Mouse (Mus musculus): ENCODE data around the gene Gm8122. TPM values are rescaled to one million over a fixed set of nuclear protein-coding genes. Genes with fewer than 3 reads are reported as not detected.
A peak's percentile ranks its signal among the peaks of the same experiment; 100 is the strongest.
"Not testable (repeated sequence)": the region's sequence is repeated elsewhere in the genome, so short reads cannot be mapped to it uniquely, and the experiment has no call there.

The Gm8122 gene
- not detected for total RNA-seq (2021)

DNA sequence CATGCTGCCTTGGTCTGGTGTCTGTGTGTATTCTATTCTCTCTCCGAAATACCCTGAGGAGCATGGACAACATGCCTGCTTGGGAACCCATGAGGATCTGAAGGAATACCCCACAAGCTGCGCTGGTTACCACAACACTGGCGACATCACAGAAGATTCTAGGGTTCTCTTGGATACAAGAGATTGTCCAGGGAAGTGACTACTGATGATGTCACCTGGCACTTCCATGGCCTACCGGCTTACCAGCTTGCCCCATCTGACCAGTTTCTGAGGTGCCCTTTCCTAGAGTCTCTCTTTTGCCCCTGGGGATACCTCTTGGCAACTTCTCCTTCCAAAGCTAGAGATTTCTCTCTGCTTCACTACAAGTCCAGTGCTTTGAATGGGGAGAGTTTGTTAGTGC lies at the start of gene Gm8122:
Gene Gm8122, minus strand, starts transcription at position 101 of the 400 bp plus-strand sequence.
- DNase-seq (ENCODE audit: extremely low spot score in 1 of 2, low spot score in 2 of 2); intact Hi-C loops (cut with DNase I): not testable (repeated sequence)

DNA sequence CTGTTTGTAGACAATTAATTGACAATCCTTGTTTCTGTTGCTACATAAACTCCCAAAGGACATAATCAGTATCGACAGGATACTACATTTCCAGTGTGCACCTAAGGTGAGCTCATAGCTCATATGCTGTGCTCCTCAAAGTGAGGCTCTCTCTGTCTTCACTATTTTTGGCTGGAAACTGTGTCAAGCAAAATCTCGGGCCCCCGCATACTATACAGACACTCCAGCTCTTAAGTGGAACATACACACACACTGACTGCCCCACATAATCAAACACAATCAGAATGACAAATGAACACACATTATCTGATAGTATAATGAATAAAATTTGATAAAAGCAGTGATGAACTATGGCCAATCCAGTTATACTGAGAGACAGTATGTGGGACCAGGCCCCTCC lies 43.6 kb upstream of the Gm8122 start:
- intact Hi-C loops (cut with DNase I), result not testable (repeated sequence)
- DNase-seq (ENCODE audit: extremely low spot score in 1 of 2, low spot score in 2 of 2), result peak in 1 of 2 experiments; percentile 60

DNA sequence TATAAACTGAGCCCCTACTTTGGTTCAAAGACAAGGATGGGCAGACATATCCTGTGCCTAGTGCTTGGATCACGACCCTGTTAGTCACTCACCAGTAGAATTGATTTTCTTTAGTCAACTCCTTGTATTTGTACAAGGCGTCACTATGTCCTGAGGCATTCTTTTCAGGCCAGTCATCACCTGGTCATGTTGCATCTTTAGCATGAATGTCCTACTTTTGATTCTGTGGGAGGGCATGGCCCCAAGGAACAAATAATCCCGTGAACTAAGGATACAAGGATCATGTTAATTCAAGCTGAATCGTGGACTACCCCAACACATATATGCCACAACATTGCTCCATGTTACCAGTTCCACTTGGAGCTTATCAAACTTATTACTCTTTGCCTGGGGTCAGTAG lies 43.0 kb upstream of the Gm8122 start:
- intact Hi-C loops (cut with DNase I), result not testable (repeated sequence)

DNA sequence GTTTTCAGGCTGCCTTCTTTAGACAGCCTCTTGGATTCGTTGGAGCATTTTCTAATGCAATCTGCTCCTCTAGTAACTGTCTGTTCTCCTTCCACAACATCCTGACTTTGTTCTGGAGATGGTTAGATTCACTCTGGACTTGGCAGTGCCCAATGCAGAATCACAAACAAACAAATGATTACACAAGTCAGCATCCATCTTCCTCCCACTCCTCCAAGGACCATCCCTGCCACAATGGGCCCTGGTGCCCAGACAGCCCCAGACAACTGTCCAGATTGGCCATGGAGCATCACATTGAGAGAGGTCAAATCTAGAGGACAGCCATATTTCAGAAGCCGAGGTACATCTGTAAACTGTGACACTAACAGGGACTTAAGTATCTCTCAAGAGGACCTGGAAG lies 42.4 kb upstream of the Gm8122 start:
- intact Hi-C loops (cut with DNase I), result not testable (repeated sequence)

More for the DNA sequence above, 43.0 kb upstream of the Gm8122 start:
- peak in 1 of 2 experiments; percentile 20 for DNase-seq (ENCODE audit: extremely low spot score in 1 of 2, low spot score in 2 of 2)

DNA sequence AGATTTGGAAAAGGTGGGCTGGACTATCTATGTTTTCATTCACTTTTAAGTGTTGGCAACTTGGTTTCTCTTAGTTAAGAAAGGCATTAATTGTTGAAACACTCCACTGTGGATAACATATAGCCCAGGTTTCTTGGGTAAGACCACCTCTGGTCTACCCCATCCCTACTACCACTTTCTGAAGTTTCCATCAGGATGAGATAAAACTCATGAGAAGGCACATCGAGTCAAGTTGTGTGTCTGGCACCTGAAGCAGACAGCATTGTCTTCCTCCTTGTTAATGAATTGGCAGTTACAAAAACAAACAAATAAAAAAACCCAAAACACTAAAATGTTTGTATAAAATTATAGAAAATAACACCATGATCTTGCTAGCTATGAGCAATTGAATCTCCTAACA lies 40.6 kb upstream of the Gm8122 start:
- intact Hi-C loops (cut with DNase I); DNase-seq (ENCODE audit: extremely low spot score in 1 of 2, low spot score in 2 of 2): not testable (repeated sequence)

More for the DNA sequence above, 42.4 kb upstream of the Gm8122 start:
- not testable (repeated sequence) for DNase-seq (ENCODE audit: extremely low spot score in 1 of 2, low spot score in 2 of 2)

GRCm38 (mm10) chr14:43274986-43275511 lies 39.9 kb upstream of the Gm8122 start, which contains the start of gene Gm9732:
Gene Gm9732, plus strand, starts transcription at chr14:43275036.
- intact Hi-C loops (cut with DNase I), result not testable (repeated sequence)
- DNase-seq (ENCODE audit: extremely low spot score in 1 of 2, low spot score in 2 of 2), result peak in 1 of 2 experiments; percentile 34

GRCm38 (mm10) chr14:43273161-43273560 lies 38.1 kb upstream of the Gm8122 start:
- peak in 1 of 2 experiments; percentile 21 for DNase-seq (ENCODE audit: extremely low spot score in 1 of 2, low spot score in 2 of 2)
- intact Hi-C loops (cut with DNase I), result not testable (repeated sequence)

DNA sequence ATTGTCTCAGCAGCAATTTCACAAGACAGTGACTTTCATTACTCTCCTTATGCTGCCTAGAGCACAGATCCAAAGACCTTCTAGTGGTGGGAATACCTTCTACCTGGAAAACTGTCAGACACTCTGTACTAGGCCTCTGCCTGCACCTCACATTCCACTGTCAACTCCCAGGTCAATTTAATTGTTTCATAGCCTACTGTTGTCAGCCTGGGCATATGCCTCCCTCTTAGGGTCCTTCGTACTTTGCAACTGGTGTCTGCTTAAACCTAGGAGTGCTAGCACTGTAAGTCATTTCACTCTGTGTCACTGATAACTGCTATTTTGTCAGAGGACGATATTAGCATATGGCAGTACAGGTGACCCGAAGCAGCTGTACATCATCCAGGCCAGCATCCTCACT lies 34.1 kb upstream of the Gm8122 start:
- DNase-seq (ENCODE audit: extremely low spot score in 1 of 2, low spot score in 2 of 2); intact Hi-C loops (cut with DNase I): not testable (repeated sequence)

- intact Hi-C loops (cut with DNase I); DNase-seq (ENCODE audit: extremely low spot score in 1 of 2, low spot score in 2 of 2): not testable (repeated sequence)
Observed at GRCm38 (mm10) chr14:43268521-43269084, 33.5 kb upstream of the Gm8122 start.

GRCm38 (mm10) chr14:43263421-43263820 lies 28.3 kb upstream of the Gm8122 start:
- DNase-seq (ENCODE audit: extremely low spot score in 1 of 2, low spot score in 2 of 2); intact Hi-C loops (cut with DNase I): not testable (repeated sequence)

GRCm38 (mm10) chr14:43258349-43258748 lies 23.2 kb upstream of the Gm8122 start, which contains the start of gene Gm8126:
Gene Gm8126, plus strand, starts transcription at chr14:43258649.
- intact Hi-C loops (cut with DNase I), result loop anchor here (10.0 kb wide), 1 partner anchor 276 kb away; no protein-coding TSS in a partner anchor
- DNase-seq (ENCODE audit: extremely low spot score in 1 of 2, low spot score in 2 of 2), result not testable (repeated sequence)

- not testable (repeated sequence) for DNase-seq (ENCODE audit: extremely low spot score in 1 of 2, low spot score in 2 of 2)
Observed at GRCm38 (mm10) chr14:43256511-43256910, 21.4 kb upstream of the Gm8122 start.

GRCm38 (mm10) chr14:43250549-43251253 lies 15.6 kb upstream of the Gm8122 start:
- intact Hi-C loops (cut with DNase I), result loop anchor here (10.0 kb wide), 1 partner anchor 284 kb away; no protein-coding TSS in a partner anchor
- not testable (repeated sequence) for DNase-seq (ENCODE audit: extremely low spot score in 1 of 2, low spot score in 2 of 2)

More at GRCm38 (mm10) chr14:43256511-43256910, 21.4 kb upstream of the Gm8122 start:
- intact Hi-C loops (cut with DNase I), result loop anchor here (10.0 kb wide), 1 partner anchor 278 kb away; no protein-coding TSS in a partner anchor

DNA sequence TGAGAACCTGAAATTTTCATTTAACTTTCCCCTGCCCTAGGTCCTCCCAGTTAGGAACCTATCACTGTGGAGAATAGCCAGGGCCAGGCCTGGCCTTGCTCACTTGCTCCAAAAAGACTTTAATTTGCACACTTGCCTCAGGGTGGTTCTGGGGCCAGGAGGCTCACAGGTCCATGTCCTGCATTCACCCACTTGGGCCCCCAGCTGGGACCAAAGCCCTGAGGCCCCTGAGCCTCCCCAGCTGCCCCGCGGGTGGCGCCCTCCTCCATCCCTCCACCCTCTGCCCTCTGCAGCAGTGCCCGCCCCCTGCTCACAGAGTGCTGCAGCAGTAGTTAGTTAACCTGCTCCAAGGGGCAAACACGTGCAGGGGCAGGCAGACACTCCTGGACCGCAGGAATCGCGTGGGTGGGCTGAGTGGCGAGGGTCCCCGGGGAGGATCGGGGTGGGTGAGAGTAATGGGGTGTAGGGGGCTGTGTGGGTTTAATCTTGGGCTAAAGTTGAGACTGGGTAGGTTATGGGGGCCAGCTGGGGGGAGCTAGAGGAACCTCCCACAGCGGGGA lies 14.6 kb upstream of the Gm8122 start:
- peak in 1 of 2 experiments; percentile 50 for DNase-seq (ENCODE audit: extremely low spot score in 1 of 2, low spot score in 2 of 2)
- intact Hi-C loops (cut with DNase I), result loop anchor here (10.0 kb wide), 1 partner anchor 285 kb away; no protein-coding TSS in a partner anchor

DNA sequence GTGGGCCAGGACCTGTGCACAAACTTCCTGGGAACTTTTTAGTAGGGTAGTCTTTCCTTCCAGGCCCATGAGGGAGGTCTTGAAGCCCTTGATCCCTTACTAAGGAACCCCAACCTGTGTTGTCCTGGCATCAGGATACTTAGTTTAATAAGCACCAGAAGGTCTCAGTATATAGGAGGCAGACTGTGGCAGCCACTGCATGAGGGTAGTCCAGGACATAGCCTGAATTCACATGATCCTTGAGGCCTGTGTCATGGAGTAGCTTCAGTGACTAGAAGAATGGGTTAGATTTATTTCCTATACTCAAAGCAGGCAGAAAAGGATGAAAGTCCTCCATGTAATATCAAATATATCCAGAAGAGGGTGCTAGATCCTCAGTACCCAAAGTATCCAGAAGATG lies 2.7 kb upstream of the Gm8122 start:
- DNase-seq (ENCODE audit: extremely low spot score in 1 of 2, low spot score in 2 of 2); intact Hi-C loops (cut with DNase I): not testable (repeated sequence)

Measured in left cerebral cortex, postnatal 10 days (tissue).